Mouse (Mus musculus) limb, embryonic 14.5 days (tissue): ENCODE measurements around the gene Cox17. TPM values are rescaled to one million over a fixed set of nuclear protein-coding genes. Genes with fewer than 3 reads are reported as not detected.
A peak's percentile ranks its signal among the peaks of the same experiment; 100 is the strongest.

Experiments
- ATAC-seq: fragments of 200-750 bp; cut with Nextera tagmentation; 2 replicates; pipeline ENCODE4 v1.8.0; 2017; ENCODE audit warnings: low read depth, moderate number of reproducible peaks, moderate TSS enrichment; ENCODE audit not compliant: low FRiP score
- DNase-seq: peaks from one replicate; pipeline ENCODE4 v3.0.0-alpha.2; 2015; ENCODE audit warnings: low spot score
- H3K27ac ChIP-seq: fragments of 300-500 bp; sonication (generic); replicated peaks from 2 replicates; pipeline ENCODE4 v1.5.1; 2014; ENCODE audit warnings: low read depth, mild to moderate bottlenecking, low read length, moderate library complexity, mixed read lengths
- H3K27me3 ChIP-seq: fragments of 300-500 bp; sonication (generic); 2 replicates; pipeline ENCODE4 v1.6.1; 2014; ENCODE audit warnings: low read length, mixed read lengths; ENCODE audit not compliant: control insufficient read depth, insufficient read depth
- H3K36me3 ChIP-seq: fragments of 300-500 bp; sonication (generic); 2 replicates; pipeline ENCODE4 v1.6.1; 2014; ENCODE audit warnings: mild to moderate bottlenecking, low read length, moderate library complexity, mixed read lengths; ENCODE audit not compliant: control insufficient read depth, insufficient read depth
- H3K4me1 ChIP-seq: fragments of 300-500 bp; sonication (generic); 2 replicates; pipeline ENCODE4 v1.6.1; 2014; ENCODE audit warnings: antibody characterized with exemption, low read length, mixed read lengths; ENCODE audit not compliant: control insufficient read depth, insufficient read depth
- H3K4me2 ChIP-seq: fragments of 300-500 bp; sonication (generic); replicated peaks from 2 replicates; pipeline ENCODE4 v1.6.1; 2014; ENCODE audit warnings: low read depth, mild to moderate bottlenecking, low read length, moderate library complexity; ENCODE audit not compliant: severe bottlenecking
- H3K4me3 ChIP-seq: fragments of 300-500 bp; sonication (generic); replicated peaks from 2 replicates; pipeline ENCODE4 v1.5.1; 2014; ENCODE audit warnings: low read length
- H3K9ac ChIP-seq: fragments of 300-500 bp; sonication (generic); 2 replicates; pipeline ENCODE4 v1.6.1; 2014; ENCODE audit warnings: mild to moderate bottlenecking, low read depth, low read length, moderate library complexity; ENCODE audit not compliant: severe bottlenecking
- H3K9me3 ChIP-seq: fragments of 300-500 bp; sonication (generic); 2 replicates; pipeline ENCODE4 v1.6.1; 2016; ENCODE audit warnings: low read length; ENCODE audit not compliant: control insufficient read depth
- POLR2A ChIP-seq: fragments of 200-500 bp; IDR thresholded peaks from 2 replicates; pipeline ENCODE4 v1.8.0; 2012; ENCODE audit warnings: inconsistent platforms, mild to moderate bottlenecking, moderate library complexity, borderline replicate concordance; ENCODE audit not compliant: insufficient read depth, insufficient read length; ENCODE audit errors: extremely low read depth
- WGBS: fragments of 180-500 bp; shearing (Covaris S2); extraction: QIAGEN DNeasy Blood & Tissue Kit; methylation state at CpG from one replicate; pipeline ENCODE4 v1.1.7; 2014; 5-methylcytosine and 5-hydroxymethylcytosine counted together
- polyA plus RNA-seq, 2 experiments: library from polyadenylated mRNA; depleted of rRNA in 1 of 2; stranded (reverse) in 1 of 2; unstranded in 1 of 2; fragments of >200 nt; fragmentation: Nextera tagmentation in 1 of 2; extraction: Ambion mirVana in 1 of 2; gene quantifications; 2 replicates each; pipeline versions ENCODE4 v1.2.1 to v1.2.3; 2012 to 2014

Gene Cox17
- polyA plus RNA-seq, 2 experiments, result 83.6 to 124 TPM

- WGBS, result 12% methylated on average over 5 of the region's 5 CpGs
- H3K4me2 ChIP-seq, result 0 out of 2 replicates have a peak overlapping the region, but pooled peaks have one; percentile 23
- no peaks in the 10 kb centered on the region for H3K27me3 ChIP-seq
- no peaks in the 10 kb centered on the region for H3K9me3 ChIP-seq
- peak overlapping the region; percentile 28; the same call in 1 of the 2 replicates for H3K27ac ChIP-seq
- no peak overlapping the region for H3K9ac ChIP-seq
- H3K36me3 ChIP-seq, result no peaks in the 10 kb centered on the region
- DNase-seq (peak; percentile 23), ATAC-seq (peak; percentile 76)
- TF ChIP-seq POLR2A, result no peak
- H3K4me1 ChIP-seq, result peaks cover 19% of the 10 kb centered on the region
- H3K4me3 ChIP-seq, result no peak overlapping the region
These were observed 39.6 kb upstream of the Cox17 start for GRCm38 (mm10) chr16:38307221-38307605.

- H3K27ac ChIP-seq, result peak overlapping the region; percentile 28; the same call in 1 of the 2 replicates
- H3K4me3 ChIP-seq, result no peak overlapping the region
- H3K4me2 ChIP-seq, result no peak overlapping the region; the same call in 1 of the 2 replicates
- no peaks in the 10 kb centered on the region for H3K36me3 ChIP-seq
- TF ChIP-seq POLR2A, result no peak
- peak; percentile 43; the same call in 1 of the 2 replicates for ATAC-seq
- no peak for DNase-seq
- 24% methylated on average over 7 of the region's 7 CpGs for WGBS
- H3K9ac ChIP-seq, result no peak overlapping the region
- H3K27me3 ChIP-seq, result no peaks in the 10 kb centered on the region
- H3K4me1 ChIP-seq, result peaks cover 19% of the 10 kb centered on the region
- H3K9me3 ChIP-seq, result no peaks in the 10 kb centered on the region
These were observed 39.1 kb upstream of the Cox17 start for GRCm38 (mm10) chr16:38307651-38308050.

- WGBS, result 78% methylated on average over 11 of the region's 11 CpGs
- no peak overlapping the region for H3K27ac ChIP-seq
These were observed 38.6 kb upstream of the Cox17 start for GRCm38 (mm10) chr16:38308195-38308594.

GRCm38 (mm10) chr16:38318492-38318891, 28.3 kb upstream of the Cox17 start:
- no peak overlapping the region for H3K4me3 ChIP-seq
- 81% methylated on average over 9 of the region's 9 CpGs for WGBS
- H3K27ac ChIP-seq, result no peak overlapping the region
- no peaks in the 10 kb centered on the region for H3K9me3 ChIP-seq
- H3K9ac ChIP-seq, result no peak overlapping the region
- H3K4me2 ChIP-seq, result no peak overlapping the region
- TF ChIP-seq POLR2A, result no peak
- ATAC-seq (no peak), DNase-seq (no peak)
- H3K36me3 ChIP-seq, result no peaks in the 10 kb centered on the region
- H3K4me1 ChIP-seq, result no peaks in the 10 kb centered on the region
- no peaks in the 10 kb centered on the region for H3K27me3 ChIP-seq

More at GRCm38 (mm10) chr16:38308195-38308594, 38.6 kb upstream of the Cox17 start:
- Histone ChIP-seq H3K4me1 (peaks cover 19% of the 10 kb centered on the region), H3K4me2 (no peak overlapping the region), H3K27me3 (no peaks in the 10 kb centered on the region), H3K4me3 (no peak overlapping the region), H3K36me3 (no peaks in the 10 kb centered on the region), H3K9me3 (no peaks in the 10 kb centered on the region), H3K9ac (no peak overlapping the region)
- ATAC-seq (no peak), DNase-seq (no peak)
- TF ChIP-seq POLR2A, result no peak

GRCm38 (mm10) chr16:38319087-38319486, 27.7 kb upstream of the Cox17 start:
- no peaks in the 10 kb centered on the region for H3K36me3 ChIP-seq
- no peak for TF ChIP-seq POLR2A
- H3K9ac ChIP-seq, result no peak overlapping the region
- no peaks in the 10 kb centered on the region for H3K9me3 ChIP-seq
- no peaks in the 10 kb centered on the region for H3K4me1 ChIP-seq
- no peak overlapping the region for H3K4me2 ChIP-seq
- H3K27ac ChIP-seq, result no peak overlapping the region
- no peaks in the 10 kb centered on the region for H3K27me3 ChIP-seq
- ATAC-seq, result no peak
- WGBS, result 92% methylated on average over 4 of the region's 4 CpGs
- DNase-seq, result no peak
- H3K4me3 ChIP-seq, result no peak overlapping the region
